Mouse (Mus musculus) lung, postnatal 0 days (tissue): ENCODE measurements at regions not wholly inside any gene's neighbourhood (a gene's known extent, or its start where the extent isn't known, plus 50 kb on each side); places are given as distances from the start of the nearest gene placed in this dataset.

ENCODE experiments used
- CTCF ChIP-seq: IDR thresholded peaks from 2 replicates; pipeline ENCODE4 v1.5.1; 2016; ENCODE audit warnings: antibody characterized with exemption, mild to moderate bottlenecking
- EP300 ChIP-seq: IDR thresholded peaks from 2 replicates; pipeline ENCODE4 v1.6.1; 2016; ENCODE audit warnings: antibody characterized with exemption, mild to moderate bottlenecking, control low read depth

- TF ChIP-seq CTCF, result no peak
- no peak for TF ChIP-seq EP300
Measured at GRCm38 (mm10) chr1:47432829-47433228, 540.2 kb upstream of the Slc39a10 start.
